Mouse (Mus musculus) activated CD4-positive, CD25-positive, alpha-beta regulatory T cell, adult 9 weeks (primary cell): ENCODE data around the gene Lnpep. TPM values are rescaled to one million over a fixed set of nuclear protein-coding genes. Genes with fewer than 3 reads are reported as not detected.

Experiments used
- polyA plus RNA-seq: library from polyadenylated mRNA; unstranded; fragments of 100-300 nt; shearing (Covaris generic); gene quantifications from one replicate; pipeline ENCODE4 v1.2.1, GENCODE M21; 2017

The Lnpep gene
- polyA plus RNA-seq = 64.2 TPM

DNA sequence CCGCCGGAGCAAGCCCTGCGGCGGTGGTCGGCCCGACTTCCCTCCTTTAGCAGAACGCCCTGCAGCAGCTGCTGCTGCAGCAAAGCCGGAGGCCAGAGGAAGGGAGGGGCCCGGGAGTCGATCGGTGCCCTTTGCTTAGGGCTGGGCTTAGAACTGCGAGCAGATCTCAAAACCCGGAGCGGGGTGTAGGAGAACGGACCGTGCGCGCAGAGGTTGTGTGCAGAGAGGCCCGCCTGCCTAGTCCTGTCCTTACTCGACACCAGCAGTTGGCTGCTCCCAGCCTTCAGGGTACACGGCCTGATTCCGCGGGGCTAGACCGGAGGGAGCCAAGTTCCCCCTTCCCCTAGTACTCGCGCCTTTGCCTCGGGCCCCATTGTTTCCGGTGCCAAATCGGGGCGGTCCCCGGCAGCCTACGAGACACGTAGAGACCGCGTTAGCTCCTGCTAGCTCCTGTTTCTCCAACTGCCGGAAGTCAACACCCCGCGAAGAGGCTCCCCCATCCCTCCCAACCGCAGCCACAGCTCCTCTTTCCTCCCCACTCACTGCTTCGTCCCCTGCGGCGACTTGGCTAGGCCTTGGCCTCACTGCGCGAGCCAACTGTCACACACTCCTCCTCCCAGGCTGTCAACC lies at the start of gene Lnpep:
Lnpep (minus strand) TSS at position 94 of the 630 bp plus-strand sequence.

Other genes starting within 250 kb of the Lnpep start
- not detected for gene Lix1, start 222.4 kb downstream of the Lnpep start, polyA plus RNA-seq
- 0.13 TPM for gene Vmn2r90, start 78.7 kb upstream of the Lnpep start, polyA plus RNA-seq
- gene Spaca6, start 202.1 kb upstream of the Lnpep start, polyA plus RNA-seq = 2.9 TPM
- gene Has1, start 230.2 kb upstream of the Lnpep start, polyA plus RNA-seq = not detected